Mouse (Mus musculus) limb, embryonic 14.5 days (tissue): ENCODE results near the gene Myadm. TPM values are rescaled to one million over a fixed set of nuclear protein-coding genes. Genes with fewer than 3 reads are reported as not detected.

ENCODE experiments used
- ATAC-seq: fragments of 200-750 bp; cut with Nextera tagmentation; 2 replicates; pipeline ENCODE4 v1.8.0; 2017; ENCODE audit warnings: low read depth, moderate number of reproducible peaks, moderate TSS enrichment; ENCODE audit not compliant: low FRiP score
- DNase-seq: peaks from one replicate; pipeline ENCODE4 v3.0.0-alpha.2; 2015; ENCODE audit warnings: low spot score
- H3K27ac ChIP-seq: fragments of 300-500 bp; sonication (generic); replicated peaks from 2 replicates; pipeline ENCODE4 v1.5.1; 2014; ENCODE audit warnings: low read depth, mild to moderate bottlenecking, low read length, moderate library complexity, mixed read lengths
- H3K27me3 ChIP-seq: fragments of 300-500 bp; sonication (generic); 2 replicates; pipeline ENCODE4 v1.6.1; 2014; ENCODE audit warnings: low read length, mixed read lengths; ENCODE audit not compliant: control insufficient read depth, insufficient read depth
- H3K36me3 ChIP-seq: fragments of 300-500 bp; sonication (generic); 2 replicates; pipeline ENCODE4 v1.6.1; 2014; ENCODE audit warnings: mild to moderate bottlenecking, low read length, moderate library complexity, mixed read lengths; ENCODE audit not compliant: control insufficient read depth, insufficient read depth
- H3K4me1 ChIP-seq: fragments of 300-500 bp; sonication (generic); 2 replicates; pipeline ENCODE4 v1.6.1; 2014; ENCODE audit warnings: antibody characterized with exemption, low read length, mixed read lengths; ENCODE audit not compliant: control insufficient read depth, insufficient read depth
- H3K4me2 ChIP-seq: fragments of 300-500 bp; sonication (generic); replicated peaks from 2 replicates; pipeline ENCODE4 v1.6.1; 2014; ENCODE audit warnings: low read depth, mild to moderate bottlenecking, low read length, moderate library complexity; ENCODE audit not compliant: severe bottlenecking
- H3K4me3 ChIP-seq: fragments of 300-500 bp; sonication (generic); replicated peaks from 2 replicates; pipeline ENCODE4 v1.5.1; 2014; ENCODE audit warnings: low read length
- H3K9ac ChIP-seq: fragments of 300-500 bp; sonication (generic); 2 replicates; pipeline ENCODE4 v1.6.1; 2014; ENCODE audit warnings: mild to moderate bottlenecking, low read depth, low read length, moderate library complexity; ENCODE audit not compliant: severe bottlenecking
- H3K9me3 ChIP-seq: fragments of 300-500 bp; sonication (generic); 2 replicates; pipeline ENCODE4 v1.6.1; 2016; ENCODE audit warnings: low read length; ENCODE audit not compliant: control insufficient read depth
- POLR2A ChIP-seq: fragments of 200-500 bp; IDR thresholded peaks from 2 replicates; pipeline ENCODE4 v1.8.0; 2012; ENCODE audit warnings: inconsistent platforms, mild to moderate bottlenecking, moderate library complexity, borderline replicate concordance; ENCODE audit not compliant: insufficient read depth, insufficient read length; ENCODE audit errors: extremely low read depth
- WGBS: fragments of 180-500 bp; shearing (Covaris S2); extraction: QIAGEN DNeasy Blood & Tissue Kit; methylation state at CpG from one replicate; pipeline ENCODE4 v1.1.7; 2014; 5-methylcytosine and 5-hydroxymethylcytosine counted together
- polyA plus RNA-seq, 2 experiments: library from polyadenylated mRNA; depleted of rRNA in 1 of 2; stranded (reverse) in 1 of 2; unstranded in 1 of 2; fragments of >200 nt; fragmentation: Nextera tagmentation in 1 of 2; extraction: Ambion mirVana in 1 of 2; gene quantifications; 2 replicates each; pipeline versions ENCODE4 v1.2.1 to v1.2.3; 2012 to 2014

Myadm gene
- polyA plus RNA-seq, 2 experiments: 141 to 209 TPM

DNA sequence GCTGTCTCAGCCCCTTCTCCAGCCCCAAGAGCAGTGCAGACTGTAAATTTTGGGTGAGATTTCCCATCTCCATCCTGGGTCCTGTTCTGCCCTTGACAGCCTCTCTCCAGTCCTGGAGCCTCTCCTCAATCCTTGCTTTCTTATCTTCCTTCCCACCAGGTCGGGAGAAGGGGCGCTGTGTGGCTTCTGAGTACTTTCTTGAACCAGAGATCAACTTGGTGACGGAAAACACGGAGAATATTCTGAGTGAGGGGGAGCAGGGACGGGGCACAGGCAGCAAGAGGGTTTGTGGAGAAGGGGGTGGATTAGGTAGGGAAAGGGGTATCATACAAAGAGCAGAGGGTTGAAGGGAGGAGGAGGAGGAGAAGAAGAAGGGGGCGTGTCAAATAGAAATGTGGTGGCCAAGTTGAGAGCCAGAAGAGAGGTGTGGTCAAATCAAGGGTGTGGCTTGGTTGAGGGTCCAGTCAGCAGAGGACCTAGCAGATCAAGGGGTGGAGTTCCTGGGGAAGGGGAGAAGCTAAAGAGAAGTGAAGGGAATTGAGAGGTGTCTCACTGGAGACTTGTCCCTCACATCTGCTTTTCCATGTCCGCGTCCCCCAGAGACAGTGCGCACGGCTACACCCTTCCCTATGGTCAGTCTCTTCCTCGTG lies 49.5 kb downstream of the Myadm start:
- ATAC-seq: no peak
- H3K9me3 ChIP-seq: no peaks in the 10 kb centered on the region
- H3K4me1 ChIP-seq: 0 out of 2 replicates have a peak, but pooled peaks cover 6% of the 10 kb centered on the region
- peaks cover 42% of the 10 kb centered on the region for H3K36me3 ChIP-seq
- no peak for DNase-seq
- H3K27me3 ChIP-seq: no peaks in the 10 kb centered on the region
- no peak overlapping the region for H3K9ac ChIP-seq
- H3K27ac ChIP-seq: no peak overlapping the region
- H3K4me2 ChIP-seq: no peak overlapping the region
- 84% methylated on average over 11 of the region's 11 CpGs for WGBS
- H3K4me3 ChIP-seq: no peak overlapping the region
- no peak for TF ChIP-seq POLR2A

DNA sequence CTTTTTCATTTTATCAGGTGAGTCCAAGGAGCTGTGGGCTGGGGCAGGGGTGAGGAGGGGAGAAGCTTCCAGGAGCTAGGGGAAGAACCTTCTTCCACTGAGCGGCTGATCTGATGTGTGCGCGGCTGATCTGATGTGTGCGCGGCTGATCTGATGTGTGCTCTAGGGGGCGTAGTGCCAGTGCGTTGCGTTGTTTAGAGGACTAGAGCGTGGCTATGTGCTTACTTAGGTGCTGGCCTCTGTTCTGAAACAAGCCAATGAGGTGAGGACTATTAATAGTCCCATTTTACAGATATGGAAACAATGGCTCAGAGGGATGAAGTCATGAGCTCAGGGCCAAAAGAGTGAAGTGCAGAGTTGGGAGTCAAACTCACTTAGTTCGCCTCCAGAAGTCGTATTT lies 50.1 kb downstream of the Myadm start:
- H3K27me3 ChIP-seq: no peaks in the 10 kb centered on the region

DNA sequence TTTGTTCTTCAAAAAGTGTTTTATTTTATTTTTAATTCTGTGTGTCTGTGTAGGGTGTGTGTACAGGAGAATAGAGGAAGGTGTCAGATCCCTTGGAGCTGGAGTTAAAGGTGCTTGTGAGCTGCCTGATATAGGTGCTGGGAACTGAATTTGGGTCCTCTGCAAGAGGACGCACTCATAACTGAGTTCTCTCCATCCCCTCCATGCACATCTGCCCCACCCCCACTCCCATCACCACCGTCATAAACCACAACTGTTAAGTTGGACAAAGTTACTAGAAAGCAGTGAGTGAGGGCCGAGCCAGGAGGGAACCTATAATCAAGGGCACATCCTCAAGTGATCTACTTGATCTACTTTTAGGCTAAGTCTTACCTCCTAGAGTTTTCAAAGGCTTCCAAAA lies 55.0 kb downstream of the Myadm start:
- no peaks in the 10 kb centered on the region for H3K9me3 ChIP-seq
- no peak overlapping the region for H3K9ac ChIP-seq
- H3K4me2 ChIP-seq: no peak overlapping the region
- no peaks in the 10 kb centered on the region for H3K4me1 ChIP-seq
- DNase-seq: no peak
- no peak for ATAC-seq
- 85% methylated on average over 3 of the region's 3 CpGs for WGBS
- H3K4me3 ChIP-seq: no peak overlapping the region
- H3K27me3 ChIP-seq: no peaks in the 10 kb centered on the region
- no peak overlapping the region for H3K27ac ChIP-seq
- TF ChIP-seq POLR2A: no peak
- peaks cover 77% of the 10 kb centered on the region for H3K36me3 ChIP-seq

More for the DNA sequence above, 50.1 kb downstream of the Myadm start:
- no peak overlapping the region for H3K9ac ChIP-seq
- DNase-seq (no peak), ATAC-seq (no peak)
- 92% methylated on average over 11 of the region's 11 CpGs for WGBS
- no peak overlapping the region for H3K4me3 ChIP-seq
- H3K9me3 ChIP-seq: no peaks in the 10 kb centered on the region
- H3K4me2 ChIP-seq: no peak overlapping the region
- no peak overlapping the region for H3K27ac ChIP-seq
- no peak for TF ChIP-seq POLR2A
- 0 out of 2 replicates have a peak, but pooled peaks cover 1% of the 10 kb centered on the region for H3K4me1 ChIP-seq
- H3K36me3 ChIP-seq: peaks cover 48% of the 10 kb centered on the region

GRCm38 (mm10) chr7:3345301-3345700 lies 56.4 kb downstream of the Myadm start:
- no peak overlapping the region for H3K9ac ChIP-seq

GRCm38 (mm10) chr7:3347366-3348287 lies 58.7 kb downstream of the Myadm start:
- H3K27ac ChIP-seq: no peak overlapping the region
- ATAC-seq: no peak
- H3K4me2 ChIP-seq: no peak overlapping the region

More at GRCm38 (mm10) chr7:3345301-3345700, 56.4 kb downstream of the Myadm start:
- ATAC-seq (no peak), DNase-seq (no peak)
- WGBS: 88% methylated on average over 3 of the region's 3 CpGs
- Histone ChIP-seq H3K4me1 (no peaks in the 10 kb centered on the region), H3K4me2 (no peak overlapping the region), H3K27ac (no peak overlapping the region), H3K9me3 (no peaks in the 10 kb centered on the region), H3K36me3 (peaks cover 80% of the 10 kb centered on the region), H3K4me3 (no peak overlapping the region), H3K27me3 (no peaks in the 10 kb centered on the region)
- TF ChIP-seq POLR2A: no peak

More at GRCm38 (mm10) chr7:3347366-3348287, 58.7 kb downstream of the Myadm start:
- no peak for DNase-seq
- no peaks in the 10 kb centered on the region for H3K27me3 ChIP-seq
- H3K4me3 ChIP-seq: no peak overlapping the region
- no peak overlapping the region for H3K9ac ChIP-seq
- no peaks in the 10 kb centered on the region for H3K9me3 ChIP-seq
- no peak for TF ChIP-seq POLR2A
- 73% methylated on average over 20 of the region's 20 CpGs for WGBS
- no peaks in the 10 kb centered on the region for H3K4me1 ChIP-seq
- H3K36me3 ChIP-seq: peaks cover 75% of the 10 kb centered on the region
